Mouse (Mus musculus): ENCODE measurements around the gene Srsf7. TPM values are rescaled to one million over a fixed set of nuclear protein-coding genes. Genes with fewer than 3 reads are reported as not detected.
"Not testable (repeated sequence)": the region's sequence is repeated elsewhere in the genome, so short reads cannot be mapped to it uniquely, and the experiment has no call there.

Gene Srsf7
- polyA plus RNA-seq, 1 experiment = 16.2 TPM

DNA sequence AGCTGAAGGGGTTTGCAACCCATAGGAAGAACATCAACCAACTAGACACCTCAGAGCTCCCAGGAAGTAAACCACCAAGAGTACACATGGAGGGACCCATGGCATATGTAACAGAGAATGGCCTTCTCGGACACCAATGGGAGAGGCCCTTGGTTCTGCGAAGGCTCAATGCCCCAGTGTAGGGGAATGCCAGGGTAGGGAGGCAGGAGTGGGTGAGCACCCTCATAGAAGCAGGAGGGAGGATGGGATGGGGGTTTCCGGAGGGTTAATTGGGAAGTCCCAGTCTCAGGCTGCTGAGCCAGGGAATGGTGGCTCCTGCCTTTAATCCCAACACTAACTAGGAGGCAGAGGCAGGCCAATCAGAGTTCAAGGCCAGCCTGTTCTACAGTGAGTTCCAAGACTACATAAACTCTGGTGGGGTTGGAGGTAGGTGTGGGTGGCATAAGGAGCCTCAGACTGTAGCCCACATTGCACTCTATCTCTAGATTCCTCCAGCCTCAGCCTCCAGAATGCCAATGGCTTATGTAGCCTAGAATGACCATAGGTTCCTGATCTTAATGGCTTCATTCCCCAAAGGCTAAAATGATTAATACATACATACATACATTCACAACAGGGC is 7.8 kb downstream of the Srsf7 start:
- Histone ChIP-seq H3K36me3 (ENCODE audit: control insufficient read depth, insufficient read depth, low read length) (peaks cover 48% of the 10 kb centered on the region), H3K27ac (ENCODE audit: insufficient read depth, low read depth, low read length) (no peak overlapping the region), H3K4me1 (ENCODE audit: control insufficient read depth, insufficient read depth, insufficient read length, low read length) (no peaks in the 10 kb centered on the region), H3K27me3 (ENCODE audit: control insufficient read depth, insufficient read depth, low read length) (no peaks in the 10 kb centered on the region), H3K4me3 (ENCODE audit: low read depth, low read length) (no peak overlapping the region)
- no peak for TF ChIP-seq POLR2A (IDR thresholded peaks at IDR 0.05; ENCODE audit: low read depth, low read length)
- no peak for TF ChIP-seq CTCF (IDR thresholded peaks at IDR 0.05; ENCODE audit: extremely low read depth, insufficient read length, insufficient replicate concordance, low read depth, low read length)
- 96% methylated on average over 3 of the region's 3 CpGs for WGBS

DNA sequence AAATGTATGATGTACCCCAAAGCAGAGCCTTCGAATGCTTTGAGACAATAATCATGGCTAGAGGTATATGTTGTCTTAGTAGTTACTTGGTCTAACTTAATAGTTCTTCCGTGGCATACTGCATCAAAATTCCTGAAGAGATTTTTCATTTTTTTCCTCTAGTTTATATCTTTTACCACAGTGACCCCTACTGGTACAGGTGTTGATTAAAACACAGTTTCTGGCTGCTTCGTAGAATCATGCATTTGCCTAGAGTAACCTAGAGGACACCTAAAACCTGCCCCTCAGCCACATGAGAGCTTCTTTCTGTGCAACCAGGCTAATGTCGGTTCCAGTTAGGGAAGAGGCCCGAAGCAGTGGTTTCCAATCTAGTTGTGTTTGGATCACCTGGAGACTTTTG is 14.0 kb downstream of the Srsf7 start:
- no peak overlapping the region for H3K27ac ChIP-seq (ENCODE audit: insufficient read depth, low read depth, low read length)
- H3K4me3 ChIP-seq (ENCODE audit: low read depth, low read length) = no peak overlapping the region
- peaks cover 17% of the 10 kb centered on the region; the same call in 1 of the 2 replicates for H3K36me3 ChIP-seq (ENCODE audit: control insufficient read depth, insufficient read depth, low read length)
- 56% methylated on average over 5 of the region's 5 CpGs for WGBS
- no peak for TF ChIP-seq CTCF (IDR thresholded peaks at IDR 0.05; ENCODE audit: extremely low read depth, insufficient read length, insufficient replicate concordance, low read depth, low read length)
- TF ChIP-seq POLR2A (IDR thresholded peaks at IDR 0.05; ENCODE audit: low read depth, low read length) = no peak
- no peaks in the 10 kb centered on the region for H3K27me3 ChIP-seq (ENCODE audit: control insufficient read depth, insufficient read depth, low read length)
- H3K4me1 ChIP-seq (ENCODE audit: control insufficient read depth, insufficient read depth, insufficient read length, low read length) = no peaks in the 10 kb centered on the region

DNA sequence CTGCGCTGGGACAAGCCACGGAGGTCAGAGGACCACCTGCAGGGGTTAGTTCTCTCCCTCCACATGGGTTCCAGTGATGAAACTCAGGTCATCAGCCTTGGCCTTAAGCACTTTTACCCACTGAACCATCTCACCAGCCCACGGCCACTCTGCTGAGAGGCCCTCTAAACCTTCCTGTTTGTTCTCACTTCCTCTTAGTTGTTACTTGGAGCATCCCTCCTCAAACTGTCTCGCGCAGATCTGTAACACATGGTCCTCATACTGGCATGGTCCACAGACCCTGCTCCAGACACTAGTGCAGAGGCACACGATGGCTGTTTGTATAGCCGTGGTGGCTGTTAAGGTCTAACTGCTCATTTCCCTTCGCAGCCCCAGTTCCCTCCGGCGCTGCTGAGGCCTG is 23.5 kb downstream of the Srsf7 start:
- H3K27me3 ChIP-seq (ENCODE audit: control insufficient read depth, insufficient read depth, low read length) = no peaks in the 10 kb centered on the region
- WGBS = 90% methylated on average over 10 of the region's 10 CpGs
- no peak for TF ChIP-seq POLR2A (IDR thresholded peaks at IDR 0.05; ENCODE audit: low read depth, low read length)
- no peak for TF ChIP-seq CTCF (IDR thresholded peaks at IDR 0.05; ENCODE audit: extremely low read depth, insufficient read length, insufficient replicate concordance, low read depth, low read length)
- peaks cover 13% of the 10 kb centered on the region for H3K36me3 ChIP-seq (ENCODE audit: control insufficient read depth, insufficient read depth, low read length)
- H3K4me3 ChIP-seq (ENCODE audit: low read depth, low read length) = no peak overlapping the region
- H3K27ac ChIP-seq (ENCODE audit: insufficient read depth, low read depth, low read length) = no peak overlapping the region
- H3K4me1 ChIP-seq (ENCODE audit: control insufficient read depth, insufficient read depth, insufficient read length, low read length) = no peaks in the 10 kb centered on the region

DNA sequence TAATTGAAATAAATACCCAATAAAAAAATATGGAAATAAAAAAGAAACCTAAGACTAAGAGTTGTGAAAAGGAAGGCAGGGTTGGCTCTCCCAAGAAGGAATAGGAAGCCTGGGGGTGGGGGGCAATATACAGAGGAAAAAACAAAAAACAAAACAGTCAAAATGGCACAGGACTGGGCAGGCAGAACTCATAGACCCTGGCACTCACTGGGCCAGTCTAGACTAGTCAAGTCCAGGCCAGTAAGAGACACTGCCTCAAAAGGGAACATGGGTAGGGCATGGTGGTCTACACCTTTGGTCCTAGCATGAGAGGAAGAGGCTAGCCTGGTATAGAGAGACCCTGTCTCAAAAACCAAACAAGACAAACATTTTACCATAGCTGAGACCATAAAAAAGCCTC is 26.6 kb downstream of the Srsf7 start:
- TF ChIP-seq POLR2A (IDR thresholded peaks at IDR 0.05; ENCODE audit: low read depth, low read length) (no peak), CTCF (IDR thresholded peaks at IDR 0.05; ENCODE audit: extremely low read depth, insufficient read length, insufficient replicate concordance, low read depth, low read length) (no peak)
- H3K27ac ChIP-seq (ENCODE audit: insufficient read depth, low read depth, low read length) = no peak overlapping the region
- H3K27me3 ChIP-seq (ENCODE audit: control insufficient read depth, insufficient read depth, low read length) = no peaks in the 10 kb centered on the region
- peaks cover 13% of the 10 kb centered on the region for H3K36me3 ChIP-seq (ENCODE audit: control insufficient read depth, insufficient read depth, low read length)
- H3K4me1 ChIP-seq (ENCODE audit: control insufficient read depth, insufficient read depth, insufficient read length, low read length) = no peaks in the 10 kb centered on the region
- no peak overlapping the region for H3K4me3 ChIP-seq (ENCODE audit: low read depth, low read length)

DNA sequence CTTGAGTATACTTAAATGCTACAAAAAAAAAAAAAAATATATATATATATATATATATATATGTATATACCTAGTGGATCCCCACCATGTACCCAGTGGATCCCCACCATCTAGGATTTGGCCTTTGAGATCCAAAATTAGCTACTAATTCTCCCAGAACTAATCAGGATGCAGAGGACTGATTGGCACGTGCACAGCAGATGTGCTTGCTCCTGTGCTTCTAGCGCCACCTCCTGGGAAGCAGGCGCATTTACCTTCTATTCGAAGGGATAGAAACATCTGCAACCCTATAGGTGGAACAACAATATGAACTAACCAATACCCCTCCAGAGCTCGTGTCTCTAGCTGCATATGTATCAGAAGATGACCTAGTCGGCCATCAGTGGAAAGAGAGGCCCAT is 27.1 kb downstream of the Srsf7 start:
- TF ChIP-seq POLR2A (IDR thresholded peaks at IDR 0.05; ENCODE audit: low read depth, low read length) (no peak), CTCF (IDR thresholded peaks at IDR 0.05; ENCODE audit: extremely low read depth, insufficient read length, insufficient replicate concordance, low read depth, low read length) (peak; percentile 83; the same call in 1 of the 2 replicates)
- Histone ChIP-seq H3K4me3 (ENCODE audit: low read depth, low read length) (no peak overlapping the region), H3K27ac (ENCODE audit: insufficient read depth, low read depth, low read length) (no peak overlapping the region), H3K27me3 (ENCODE audit: control insufficient read depth, insufficient read depth, low read length) (no peaks in the 10 kb centered on the region), H3K36me3 (ENCODE audit: control insufficient read depth, insufficient read depth, low read length) (peaks cover 10% of the 10 kb centered on the region), H3K4me1 (ENCODE audit: control insufficient read depth, insufficient read depth, insufficient read length, low read length) (peaks cover under 1% of the 10 kb centered on the region; the same call in 1 of the 2 replicates)
- under 1% methylated on average over 6 of the region's 6 CpGs for WGBS

DNA sequence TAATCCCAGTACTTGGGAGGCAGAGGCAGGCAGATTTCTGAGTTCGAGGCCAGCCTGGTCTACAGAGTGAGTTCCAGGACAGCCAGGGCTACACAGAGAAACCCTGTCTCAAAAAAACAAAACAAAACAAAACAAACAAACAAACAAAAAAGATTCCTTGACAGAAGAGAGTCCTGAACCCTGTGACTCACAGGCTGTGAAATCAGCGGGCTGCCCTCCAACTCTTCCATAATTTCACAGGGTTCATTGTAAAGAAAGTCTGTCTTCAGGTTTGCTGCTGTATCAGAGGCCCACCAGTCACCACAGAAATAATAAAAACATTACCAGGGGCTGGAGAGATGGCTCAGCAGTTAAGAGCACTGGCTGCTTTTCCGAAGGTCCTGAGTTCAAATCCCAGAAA is 28.3 kb downstream of the Srsf7 start:
- 95% methylated on average over 3 of the region's 3 CpGs for WGBS
- not testable (repeated sequence) for H3K27ac ChIP-seq (ENCODE audit: insufficient read depth, low read depth, low read length); H3K27me3 ChIP-seq (ENCODE audit: control insufficient read depth, insufficient read depth, low read length); H3K4me3 ChIP-seq (ENCODE audit: low read depth, low read length); H3K4me1 ChIP-seq (ENCODE audit: control insufficient read depth, insufficient read depth, insufficient read length, low read length)
- peaks cover 10% of the 10 kb centered on the region for H3K36me3 ChIP-seq (ENCODE audit: control insufficient read depth, insufficient read depth, low read length)

DNA sequence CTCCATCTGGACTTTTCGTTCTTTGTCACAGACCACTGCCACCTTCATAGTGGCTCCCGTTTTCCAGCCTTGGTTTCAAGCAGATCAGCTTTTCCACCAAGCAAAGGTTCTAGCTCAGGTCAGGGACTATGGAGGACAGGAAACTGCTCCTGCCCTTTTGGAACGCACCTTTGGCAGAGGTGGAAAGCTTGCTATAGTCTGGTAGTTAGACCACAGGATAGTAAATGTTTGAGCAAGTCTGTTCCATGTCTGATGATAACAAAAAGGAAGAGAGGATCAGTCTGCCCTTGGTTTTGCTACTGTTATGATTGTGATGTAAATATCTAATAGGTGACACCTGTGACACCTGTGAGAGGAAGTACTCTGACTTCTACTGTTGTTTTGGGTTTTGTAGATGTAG is 31.1 kb downstream of the Srsf7 start:
- no peak for TF ChIP-seq POLR2A (IDR thresholded peaks at IDR 0.05; ENCODE audit: low read depth, low read length)
- no peak for TF ChIP-seq CTCF (IDR thresholded peaks at IDR 0.05; ENCODE audit: extremely low read depth, insufficient read length, insufficient replicate concordance, low read depth, low read length)
- H3K27ac ChIP-seq (ENCODE audit: insufficient read depth, low read depth, low read length) = no peak overlapping the region
- H3K27me3 ChIP-seq (ENCODE audit: control insufficient read depth, insufficient read depth, low read length) = no peaks in the 10 kb centered on the region
- H3K36me3 ChIP-seq (ENCODE audit: control insufficient read depth, insufficient read depth, low read length) = no peaks in the 10 kb centered on the region; the same call in none of the 2 replicates
- WGBS = 89% methylated on average over 3 of the region's 3 CpGs
- H3K4me1 ChIP-seq (ENCODE audit: control insufficient read depth, insufficient read depth, insufficient read length, low read length) = peaks cover 6% of the 10 kb centered on the region
- H3K4me3 ChIP-seq (ENCODE audit: low read depth, low read length) = no peak overlapping the region

DNA sequence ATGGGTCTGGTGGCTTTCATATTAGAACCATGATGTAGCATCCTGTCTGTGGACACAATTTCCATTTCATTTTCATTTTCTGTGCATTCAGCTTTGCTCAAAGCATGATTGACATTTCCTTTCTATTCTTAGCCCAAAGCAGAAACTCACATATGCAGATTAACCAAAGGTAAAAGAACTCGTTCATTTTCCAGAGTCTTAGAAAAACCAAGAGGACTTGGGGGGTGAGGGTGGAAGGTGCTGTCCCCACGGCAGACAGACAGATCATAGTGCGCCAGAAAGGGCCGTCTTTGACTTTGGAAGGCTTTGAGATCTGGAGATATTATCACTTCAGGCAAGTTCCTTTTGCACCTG is 31.7 kb downstream of the Srsf7 start:
- no peaks in the 10 kb centered on the region for H3K27me3 ChIP-seq (ENCODE audit: control insufficient read depth, insufficient read depth, low read length)
- TF ChIP-seq CTCF (IDR thresholded peaks at IDR 0.05; ENCODE audit: extremely low read depth, insufficient read length, insufficient replicate concordance, low read depth, low read length) (no peak), POLR2A (IDR thresholded peaks at IDR 0.05; ENCODE audit: low read depth, low read length) (no peak)
- peaks cover 6% of the 10 kb centered on the region for H3K4me1 ChIP-seq (ENCODE audit: control insufficient read depth, insufficient read depth, insufficient read length, low read length)
- no peak overlapping the region for H3K27ac ChIP-seq (ENCODE audit: insufficient read depth, low read depth, low read length)
- H3K4me3 ChIP-seq (ENCODE audit: low read depth, low read length) = no peak overlapping the region
- WGBS = 82% methylated on average over 4 of the region's 4 CpGs
- no peaks in the 10 kb centered on the region; the same call in none of the 2 replicates for H3K36me3 ChIP-seq (ENCODE audit: control insufficient read depth, insufficient read depth, low read length)
